Comparison of ENCODE assay signal across 23 mouse cellular contexts in the genomic region with DNA sequence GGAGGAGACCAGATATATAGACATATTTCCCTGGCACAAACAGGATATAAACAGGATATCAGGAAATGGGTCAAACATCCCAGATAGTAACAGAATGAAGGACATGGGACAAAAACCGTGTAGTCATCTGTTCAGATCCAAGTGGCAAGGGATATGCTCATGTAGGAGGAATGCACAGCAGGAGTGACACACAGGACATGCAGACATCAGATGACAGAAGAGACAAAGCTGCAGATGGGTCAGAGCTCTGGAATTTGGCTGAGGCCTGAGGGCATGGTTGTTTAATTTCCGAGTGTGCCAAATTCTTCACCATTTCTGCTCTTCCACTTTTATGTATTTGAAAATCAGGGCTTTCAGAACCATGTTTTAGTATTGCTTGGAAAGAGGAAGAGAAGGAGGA.
DNase-seq lines count a peak whose midpoint lies in the region; ATAC-seq and TF ChIP-seq lines count a peak whose summit lies in the region.
"Had no signal": no experiment of that assay in that cellular context is flagged by ENCODE, and none has a peak within 500 bp of the region (broad histone marks: within the 10 kb centered on the region; RNA-seq: fewer than 3 reads in every experiment).

No protein-coding gene starts in this region.

- in situ Hi-C loops in Patski (cut with MboI; ENCODE audit: low pct_unique_long_range_greater_than_20kb), result loop anchor here (10.0 to 25.0 kb wide), 2 partner anchors 200 to 823 kb away; partner anchors contain the start of gene Vstm2b

- no peak overlapping the region for H3K4me3 ChIP-seq in embryonic facial prominence, embryonic 14.5 days (ENCODE audit: low read depth, low read length)
- no peak overlapping the region for H3K4me3 ChIP-seq in embryonic facial prominence, embryonic 10.5 days
- H3K4me3 ChIP-seq: forebrain, embryonic 13.5 days; hindbrain, embryonic 12.5 days; intestine, embryonic 15.5 days; layer of hippocampus, adult 2 months; left cerebral cortex, adult 2 months; limb, embryonic 13.5 days; lung, embryonic 15.5 days; stomach, embryonic 15.5 days had no signal

- WGBS in embryonic facial prominence, embryonic 14.5 days, result 21% methylated on average over 2 of the region's 2 CpGs
- WGBS in embryonic facial prominence, embryonic 10.5 days, result 35% methylated on average over 2 of the region's 2 CpGs

- CTCF ChIA-PET in Patski (lab: Charles Lee), result interaction anchor here (0.7 kb wide), 1 partner anchor 22 kb away, joined by 3 read pairs; no protein-coding TSS in a partner anchor

- no peaks in the 10 kb centered on the region for H3K27me3 ChIP-seq in embryonic facial prominence, embryonic 14.5 days (replicated peaks; ENCODE audit: control insufficient read depth, insufficient read depth, low read length)
- H3K27me3 ChIP-seq in embryonic facial prominence, embryonic 10.5 days (replicated peaks; ENCODE audit: low read depth, poor library complexity, severe bottlenecking), result no peaks in the 10 kb centered on the region
- H3K27me3 ChIP-seq in Patski, result no peaks in the 10 kb centered on the region
- H3K27me3 ChIP-seq: forebrain, embryonic 13.5 days; hindbrain, embryonic 12.5 days; intestine, embryonic 15.5 days; limb, embryonic 13.5 days; lung, embryonic 15.5 days; stomach, embryonic 15.5 days had no signal

- no peak for TF ChIP-seq CTCF in Patski (IDR thresholded peaks at IDR 0.05)

- no peaks in the 10 kb centered on the region for H3K36me3 ChIP-seq in embryonic facial prominence, embryonic 14.5 days (ENCODE audit: control insufficient read depth, insufficient read depth, low read length)
- no peaks in the 10 kb centered on the region for H3K36me3 ChIP-seq in embryonic facial prominence, embryonic 10.5 days (replicated peaks)
- H3K36me3 ChIP-seq: G1E; hindbrain, embryonic 12.5 days; intestine, embryonic 15.5 days; limb, embryonic 13.5 days; lung, embryonic 15.5 days; stomach, embryonic 15.5 days had no signal

- H3K4me2 ChIP-seq in embryonic facial prominence, embryonic 14.5 days (ENCODE audit: low read depth, low read length), result no peak overlapping the region
- H3K4me2 ChIP-seq: forebrain, embryonic 13.5 days; hindbrain, embryonic 12.5 days; intestine, embryonic 15.5 days; limb, embryonic 13.5 days; liver, embryonic 11.5 days; lung, embryonic 15.5 days; stomach, embryonic 15.5 days had no signal

- no peak for ATAC-seq in embryonic facial prominence, embryonic 14.5 days (ENCODE audit: low read depth)
- peak; percentile 98 for ATAC-seq in Patski
- ATAC-seq: forebrain, embryonic 13.5 days; hindbrain, postnatal 0 days; intestine, embryonic 15.5 days had no signal

- H3K9me3 ChIP-seq in embryonic facial prominence, embryonic 14.5 days (ENCODE audit: control insufficient read depth, low read length), result no peaks in the 10 kb centered on the region
- H3K9me3 ChIP-seq in embryonic facial prominence, embryonic 10.5 days, result no peaks in the 10 kb centered on the region
- H3K9me3 ChIP-seq: forebrain, embryonic 13.5 days; G1E; hindbrain, embryonic 12.5 days; intestine, embryonic 15.5 days; limb, embryonic 13.5 days; lung, embryonic 15.5 days; stomach, embryonic 15.5 days had no signal

- no peaks in the 10 kb centered on the region for H3K4me1 ChIP-seq in embryonic facial prominence, embryonic 14.5 days (ENCODE audit: control insufficient read depth, insufficient read depth, low read length)
- no peaks in the 10 kb centered on the region for H3K4me1 ChIP-seq in embryonic facial prominence, embryonic 10.5 days
- H3K4me1 ChIP-seq: forebrain, embryonic 13.5 days; hindbrain, embryonic 12.5 days; intestine, embryonic 15.5 days; limb, embryonic 13.5 days; lung, embryonic 15.5 days; stomach, embryonic 15.5 days had no signal

- H3K9ac ChIP-seq in embryonic facial prominence, embryonic 14.5 days (ENCODE audit: low read depth, low read length), result no peak overlapping the region
- H3K9ac ChIP-seq: forebrain, embryonic 13.5 days; hindbrain, embryonic 12.5 days; intestine, embryonic 15.5 days; limb, embryonic 13.5 days; lung, embryonic 15.5 days; stomach, embryonic 15.5 days had no signal

- no peak overlapping the region for H3K27ac ChIP-seq in embryonic facial prominence, embryonic 14.5 days (replicated peaks; ENCODE audit: low read depth, low read length)
- no peak overlapping the region for H3K27ac ChIP-seq in embryonic facial prominence, embryonic 10.5 days (replicated peaks)
- H3K27ac ChIP-seq: forebrain, embryonic 13.5 days; hindbrain, embryonic 12.5 days; hindbrain, postnatal 0 days; intestine, embryonic 15.5 days; layer of hippocampus, adult 2 months; left cerebral cortex, adult 2 months; limb, embryonic 13.5 days; lung, embryonic 15.5 days; stomach, embryonic 15.5 days had no signal

- POLR2A ChIA-PET in Patski (lab: Charles Lee), result no interaction called here

- DNase-seq in embryonic facial prominence, embryonic 14.5 days (ENCODE audit: low spot score), result peak; percentile 2
- no peak for DNase-seq in embryonic facial prominence, embryonic 10.5 days (ENCODE audit: low spot score)
- DNase-seq in lung, postnatal 10 days, result peak; percentile 6
- no peak for DNase-seq in lung, postnatal 25 days (ENCODE audit: low spot score)
- peak; percentile 39 for DNase-seq in Patski (ENCODE audit: low read depth, low spot score)
- DNase-seq in MN1 (ENCODE audit: low spot score), result no peak
- DNase-seq: cerebellum, adult 18-20 months; gastrocnemius, postnatal 36 days; kidney, adult 2 months; kidney, postnatal 36 days; midbrain, embryonic 14.5 days; right cerebral cortex, postnatal 14 days had no signal

Comparison
In these comparisons a context has a peak if more than half of its experiments do, and no peak if none do; other contexts are left out.
1. DNase-seq: peak in embryonic facial prominence, embryonic 14.5 days (single experiment), lung, postnatal 10 days (single experiment) and Patski (single experiment); none in embryonic facial prominence, embryonic 10.5 days (single experiment), lung, postnatal 25 days (single experiment) and MN1 (single experiment).